Mouse (Mus musculus): ENCODE data around the gene Galnt17.

- TF ChIP-seq POLR2A (IDR thresholded peaks at IDR 0.05; ENCODE audit: borderline replicate concordance, extremely low read depth, insufficient read depth, insufficient read length, poor library complexity, severe bottlenecking) (no peak), CTCF (IDR thresholded peaks at IDR 0.05; ENCODE audit: borderline replicate concordance, extremely low read depth, insufficient read depth, insufficient read length) (no peak)
Observed at GRCm38 (mm10) chr5:130979321-130979720, 329.0 kb downstream of the Galnt17 start.

Measured in brain, embryonic 14.5 days (tissue).